Mouse (Mus musculus): Measurements from ENCODE around the gene Zbtb22.
"Not testable (repeated sequence)": the region's sequence is repeated elsewhere in the genome, so short reads cannot be mapped to it uniquely, and the experiment has no call there.

GRCm38 (mm10) chr17:33887802-33888201 is 27.9 kb upstream of the Zbtb22 start:
- TF ChIP-seq CTCF, EP300 (IDR thresholded peaks at IDR 0.05; ENCODE audit: low read depth): not testable (repeated sequence)

Data from heart, postnatal 0 days (tissue).